Mouse (Mus musculus) right cerebral cortex, postnatal 25 days (tissue): Measurements from ENCODE around the gene Fgd3.
A peak's percentile ranks its signal among the peaks of the same experiment; 100 is the strongest.

ENCODE experiments used
- DNase-seq: peaks from one replicate; pipeline ENCODE4 v3.0.0; 2022

The Fgd3 gene

DNA sequence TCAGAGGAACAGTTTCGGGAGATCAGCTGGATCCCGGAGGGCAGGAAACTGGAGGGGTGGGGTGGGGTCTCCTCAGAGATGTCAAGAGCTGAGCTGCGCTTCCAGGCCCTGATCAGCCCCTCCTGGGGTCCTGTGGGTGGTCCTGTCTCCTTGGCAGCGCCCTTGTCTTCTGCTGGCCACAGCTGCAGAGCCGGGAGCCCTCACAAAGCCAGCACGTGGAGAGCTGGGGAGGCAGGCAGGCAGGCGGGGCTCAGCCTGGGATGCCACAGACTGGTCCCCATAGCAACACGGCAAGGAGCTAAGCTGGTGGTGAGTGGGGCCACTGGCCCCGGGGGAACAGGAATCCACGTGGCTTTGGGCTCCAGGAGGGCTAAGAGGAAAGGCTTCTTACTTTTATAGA lies at the start of gene Fgd3:
Gene Fgd3 (minus strand): TSS at position 272 of the 400 bp plus-strand sequence.
- DNase-seq: peak; percentile 60

DNA sequence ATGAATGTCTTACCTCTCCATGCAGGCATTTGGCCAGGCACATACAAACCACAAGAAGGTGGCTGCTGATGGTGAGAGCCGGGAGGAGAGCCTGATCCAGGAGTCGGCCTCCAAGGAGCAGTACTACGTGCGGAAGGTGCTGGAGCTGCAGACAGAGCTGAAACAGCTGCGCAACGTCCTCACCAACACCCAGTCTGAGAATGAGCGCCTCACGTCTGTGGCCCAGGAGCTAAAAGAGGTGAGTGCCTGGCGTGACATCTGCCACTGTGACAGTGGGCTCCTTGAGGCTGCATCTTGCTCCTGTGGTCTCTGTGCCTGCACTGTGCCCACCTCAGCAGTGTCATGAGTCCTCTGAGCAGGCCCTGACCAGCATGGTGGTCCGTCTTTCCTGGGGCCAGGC lies 49.3 kb upstream of the Fgd3 start:
- no peak for DNase-seq

- no peak for DNase-seq
Measured at GRCm38 (mm10) chr13:49367657-49368440, 47.7 kb upstream of the Fgd3 start.

DNA sequence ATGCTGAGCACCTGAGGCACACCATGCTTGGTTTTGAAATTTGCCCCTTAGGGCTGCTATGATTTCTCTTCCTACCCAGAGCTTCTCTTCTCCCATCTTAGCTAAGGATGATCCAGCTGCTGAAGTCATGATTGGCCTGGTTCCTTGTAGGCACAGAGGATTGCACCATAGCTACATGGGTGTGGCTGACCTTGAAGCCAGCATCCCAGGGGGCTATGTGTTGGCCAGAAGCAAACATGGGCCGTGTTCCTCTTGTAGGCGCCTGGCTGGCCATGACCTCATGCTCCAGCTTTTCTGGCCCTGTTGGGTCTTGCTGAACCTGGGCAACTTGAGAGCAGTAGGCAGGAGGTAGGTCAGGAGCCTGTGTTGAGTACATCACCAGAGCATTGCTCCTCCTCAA lies 44.6 kb upstream of the Fgd3 start:
- no peak for DNase-seq

DNA sequence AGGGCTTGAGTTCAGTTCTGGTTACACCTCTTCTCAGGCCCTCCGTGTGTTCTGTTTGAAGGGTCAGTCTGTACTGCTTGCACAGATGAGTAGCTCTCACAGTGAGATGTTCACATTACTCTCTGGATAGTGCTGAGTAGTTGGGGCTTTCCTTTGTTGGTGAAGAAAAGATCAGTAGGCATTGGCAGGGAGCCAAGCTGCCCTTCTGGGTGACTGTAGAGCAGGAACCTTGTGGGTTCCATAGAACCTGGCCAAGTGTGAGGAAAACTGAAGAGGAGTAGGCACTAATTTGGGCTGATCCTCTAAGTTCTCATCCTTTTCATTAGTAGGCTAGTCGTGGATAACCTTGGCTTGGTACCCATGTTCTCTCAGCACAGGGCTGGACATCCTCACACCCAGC lies 42.7 kb upstream of the Fgd3 start:
- no peak for DNase-seq

GRCm38 (mm10) chr13:49362364-49362763 lies 42.3 kb upstream of the Fgd3 start:
- no peak for DNase-seq

DNA sequence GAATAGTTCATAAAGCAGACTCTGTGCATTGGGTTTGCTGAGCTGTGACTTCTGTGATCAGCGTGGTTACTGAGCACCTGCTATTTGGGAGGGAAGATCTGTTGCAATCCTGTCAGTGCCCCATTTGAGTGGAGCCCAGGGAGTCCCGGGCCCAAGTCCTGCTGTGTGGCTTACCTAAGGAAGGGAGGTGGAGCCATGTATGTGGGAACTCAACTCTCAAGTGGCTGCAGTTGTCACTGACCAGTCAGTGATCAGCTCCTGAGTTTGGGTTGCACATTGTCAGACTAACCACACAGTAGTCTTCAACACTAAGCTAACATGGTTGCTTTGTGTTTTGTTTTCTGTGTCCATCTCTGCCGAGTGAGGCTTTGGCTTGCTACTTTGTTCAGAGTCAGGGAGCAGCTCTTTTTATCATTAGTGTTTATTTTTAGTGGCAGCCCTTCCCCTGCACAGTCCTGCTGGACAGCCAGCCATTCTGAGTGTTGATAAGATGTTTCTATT lies 40.8 kb upstream of the Fgd3 start:
- no peak for DNase-seq

GRCm38 (mm10) chr13:49358184-49358583 lies 38.1 kb upstream of the Fgd3 start:
- no peak for DNase-seq

- no peak for DNase-seq
Measured at GRCm38 (mm10) chr13:49357367-49358026, 37.4 kb upstream of the Fgd3 start.

DNA sequence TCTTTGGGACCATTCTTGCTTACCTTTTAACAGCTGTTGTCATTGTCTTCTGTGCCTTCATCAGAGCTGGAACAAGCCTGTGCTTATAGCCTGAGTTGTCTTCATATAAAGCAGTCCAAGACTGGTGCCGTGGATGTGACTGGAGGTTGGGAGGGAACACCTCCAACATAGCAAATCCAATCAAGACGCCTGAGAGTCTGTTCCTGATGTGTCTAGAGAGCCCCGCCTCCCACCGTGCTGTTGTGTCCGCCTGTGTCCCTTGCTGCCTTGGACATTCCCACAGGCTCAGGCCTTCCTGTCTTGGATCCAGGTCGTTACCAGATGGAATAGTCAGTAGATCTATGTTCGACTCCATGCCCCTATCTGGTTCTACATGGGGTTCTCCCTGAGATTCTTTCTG lies 36.0 kb upstream of the Fgd3 start:
- no peak for DNase-seq

DNA sequence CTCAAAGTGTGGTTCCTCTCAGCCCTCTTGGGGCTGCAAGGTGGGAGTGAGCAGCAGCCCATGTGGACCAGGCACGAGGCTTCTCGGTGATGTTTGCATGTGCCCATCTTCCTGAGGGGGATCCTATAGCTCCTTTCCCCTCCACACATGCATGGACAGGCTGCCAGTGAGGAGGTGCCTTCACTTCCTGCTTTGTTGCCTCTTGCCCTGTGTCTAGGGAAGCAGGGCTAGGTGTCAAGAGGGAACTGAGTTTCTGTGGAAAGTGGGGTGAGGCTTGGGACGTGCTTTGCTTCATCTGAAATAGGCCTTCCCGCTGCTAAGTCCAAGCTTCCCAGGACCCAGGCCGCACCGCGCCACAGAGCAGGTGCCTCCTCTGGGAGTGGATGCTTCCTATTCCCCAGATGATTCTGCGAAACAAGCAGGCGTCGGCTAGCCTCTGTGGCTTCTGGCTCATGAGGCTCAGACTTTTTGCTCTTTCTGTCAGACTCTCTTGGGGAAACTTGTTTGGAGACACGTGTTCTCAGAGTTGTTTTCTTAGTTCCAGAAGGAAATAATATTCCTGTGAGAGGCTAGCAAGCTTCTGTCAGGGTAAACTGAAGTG lies 35.5 kb upstream of the Fgd3 start:
- DNase-seq: no peak

- peak; percentile 40 for DNase-seq
Measured at GRCm38 (mm10) chr13:49353991-49354507, 33.9 kb upstream of the Fgd3 start.

DNA sequence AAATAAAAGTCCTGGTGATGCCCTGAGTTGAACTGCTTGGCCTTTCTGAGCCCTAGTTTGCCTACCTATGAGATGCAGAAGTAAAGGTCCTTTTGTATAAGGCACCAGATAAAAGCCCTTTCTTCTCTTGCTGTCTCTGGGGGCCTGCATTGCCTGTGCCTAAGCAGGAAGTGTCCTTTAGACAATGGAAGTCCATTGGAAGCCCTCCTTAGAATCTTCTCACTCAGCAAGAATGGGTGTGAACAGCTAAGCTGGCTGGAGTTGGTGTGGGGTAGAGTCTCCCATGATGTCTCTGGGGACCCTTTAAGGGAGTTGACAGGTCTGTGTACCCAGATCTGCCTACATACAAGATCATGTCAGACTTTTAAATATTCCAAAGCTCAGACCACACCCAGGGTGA lies 33.3 kb upstream of the Fgd3 start:
- DNase-seq: no peak

DNA sequence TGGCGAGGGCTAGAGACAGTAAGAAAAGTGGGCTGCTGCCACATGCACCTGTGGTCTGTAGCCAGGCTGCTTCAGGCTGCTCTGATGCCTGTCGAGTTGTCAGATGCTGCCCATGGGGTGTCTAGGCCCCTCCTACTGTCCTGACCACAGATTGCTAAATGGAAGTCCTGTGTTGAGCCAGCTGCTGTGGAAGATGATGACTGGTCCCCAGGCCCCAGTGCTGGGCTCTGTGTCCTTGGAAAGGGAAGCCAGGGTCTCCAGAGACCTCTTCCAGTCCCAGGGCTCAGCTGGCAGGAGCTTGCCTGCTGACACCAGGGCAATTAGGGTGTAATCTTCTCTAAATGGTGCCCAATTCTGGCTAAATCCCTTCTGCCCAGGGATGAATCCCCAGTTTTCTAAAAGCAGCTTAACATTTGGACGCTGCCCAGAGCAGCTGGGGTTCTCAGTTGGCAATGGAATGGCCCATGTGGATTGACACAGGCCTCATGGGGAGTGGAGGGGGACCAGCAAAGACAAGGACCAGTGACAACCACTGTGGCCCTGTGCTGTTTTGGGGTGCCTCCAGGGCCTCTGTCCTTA lies 32.6 kb upstream of the Fgd3 start:
- DNase-seq: no peak

DNA sequence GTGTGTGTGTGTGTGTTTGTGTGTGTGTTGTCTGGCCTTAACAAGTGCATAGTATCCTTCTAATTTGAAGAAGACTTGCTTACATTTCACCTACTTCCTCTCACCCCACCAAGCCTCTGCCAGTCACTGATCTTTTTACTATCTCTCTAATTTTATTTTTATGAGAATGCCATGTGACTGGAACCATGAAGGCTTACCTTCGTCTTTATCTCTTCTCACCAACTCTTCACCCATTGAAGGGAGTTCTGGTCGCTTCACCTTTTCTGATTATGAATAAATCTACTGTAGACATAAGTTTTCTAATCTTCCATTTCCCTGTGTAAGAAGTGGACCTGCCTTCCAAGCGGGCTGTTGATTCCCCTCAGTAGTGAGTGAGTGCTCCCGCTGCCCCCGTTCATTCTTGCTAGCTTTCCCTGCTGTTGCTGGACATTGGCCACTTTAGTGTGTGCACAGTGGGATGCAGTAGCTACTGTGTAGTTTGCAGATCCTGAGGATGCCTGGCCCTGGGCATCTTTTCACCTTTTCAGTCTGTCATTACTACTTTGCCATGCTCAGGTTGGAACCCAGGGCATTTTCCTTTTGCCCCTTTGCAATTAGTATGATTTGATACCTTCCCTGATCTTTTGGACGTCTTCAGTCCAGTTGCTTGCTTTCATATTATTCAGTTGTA lies 29.9 kb upstream of the Fgd3 start:
- no peak for DNase-seq

DNA sequence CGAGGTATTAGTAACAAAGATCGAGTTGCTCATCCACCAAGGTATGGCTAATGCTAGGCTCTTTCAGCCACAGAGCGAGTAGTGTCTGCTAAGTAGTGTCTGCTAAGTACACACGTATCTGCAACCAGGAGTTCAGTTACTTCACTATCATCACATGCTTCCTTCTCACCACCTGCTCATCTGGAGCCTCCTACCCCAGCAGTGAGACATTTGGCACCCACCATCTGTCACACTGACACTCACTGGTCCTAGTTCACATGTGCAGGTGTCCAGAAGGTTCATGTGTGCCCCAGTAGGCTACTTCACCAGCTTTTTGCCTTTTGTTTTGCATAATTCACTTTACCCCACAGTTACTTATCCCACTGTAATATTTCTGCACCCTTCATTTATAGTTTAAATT lies 29.2 kb upstream of the Fgd3 start:
- no peak for DNase-seq

GRCm38 (mm10) chr13:49348522-49348921 lies 28.4 kb upstream of the Fgd3 start:
- no peak for DNase-seq

DNA sequence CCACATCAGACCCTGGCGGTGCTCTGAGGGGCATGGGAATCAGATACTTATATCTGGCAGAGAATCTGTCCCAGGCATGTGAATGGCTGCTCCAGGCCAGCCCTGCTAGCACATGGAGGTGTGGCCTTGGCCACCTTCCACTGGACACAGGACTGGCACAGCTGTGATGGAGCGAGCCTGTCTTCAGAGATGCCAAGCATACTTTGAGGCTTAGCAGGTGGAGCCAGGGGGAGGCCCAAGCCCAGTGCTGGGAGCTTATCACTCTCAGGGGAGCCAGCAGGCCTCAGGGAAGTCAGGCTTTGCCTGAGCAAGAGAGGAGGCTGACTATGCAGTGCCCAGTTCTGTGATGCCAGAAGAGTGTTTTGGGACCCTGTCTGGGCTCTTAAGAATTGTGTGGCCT lies 25.4 kb upstream of the Fgd3 start:
- no peak for DNase-seq

DNA sequence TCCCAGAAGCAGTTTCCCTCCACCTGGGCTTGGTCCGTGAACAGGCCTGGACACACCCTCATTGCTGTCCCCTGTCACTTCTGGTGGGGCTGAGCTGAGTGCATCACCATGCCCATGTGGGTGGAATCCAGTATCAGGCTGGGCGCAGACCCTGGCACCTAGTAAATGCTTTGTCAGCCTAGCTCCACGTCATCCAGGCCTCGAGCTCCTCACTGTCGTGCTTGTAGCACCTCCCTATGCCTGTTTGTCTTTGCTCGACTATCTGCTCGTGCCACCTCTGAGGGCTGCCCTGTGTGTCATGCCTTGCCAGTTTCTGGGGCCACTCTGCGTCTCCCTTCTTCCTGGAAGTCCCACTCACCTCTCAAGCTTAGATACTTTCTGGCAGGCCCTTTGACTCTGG lies 24.5 kb upstream of the Fgd3 start:
- DNase-seq: no peak

DNA sequence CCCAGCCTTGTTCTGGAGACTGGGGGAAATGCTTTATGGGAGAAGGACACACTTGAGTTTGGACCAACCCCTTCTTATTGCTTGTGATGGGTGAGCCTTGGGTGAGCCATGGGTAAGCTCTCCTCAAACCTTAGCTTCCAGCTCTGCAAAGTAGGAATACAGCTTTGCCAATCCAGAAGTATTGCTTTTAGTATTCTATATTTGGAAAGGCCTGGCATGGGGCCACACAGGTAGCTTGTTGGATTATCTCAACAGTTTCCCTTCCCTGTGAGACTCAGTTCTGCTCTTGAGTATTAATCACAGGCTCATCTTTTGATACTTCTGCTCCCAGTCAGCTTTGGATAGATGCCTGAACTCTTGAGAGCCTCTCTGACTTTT lies 22.6 kb upstream of the Fgd3 start:
- DNase-seq: no peak

DNA sequence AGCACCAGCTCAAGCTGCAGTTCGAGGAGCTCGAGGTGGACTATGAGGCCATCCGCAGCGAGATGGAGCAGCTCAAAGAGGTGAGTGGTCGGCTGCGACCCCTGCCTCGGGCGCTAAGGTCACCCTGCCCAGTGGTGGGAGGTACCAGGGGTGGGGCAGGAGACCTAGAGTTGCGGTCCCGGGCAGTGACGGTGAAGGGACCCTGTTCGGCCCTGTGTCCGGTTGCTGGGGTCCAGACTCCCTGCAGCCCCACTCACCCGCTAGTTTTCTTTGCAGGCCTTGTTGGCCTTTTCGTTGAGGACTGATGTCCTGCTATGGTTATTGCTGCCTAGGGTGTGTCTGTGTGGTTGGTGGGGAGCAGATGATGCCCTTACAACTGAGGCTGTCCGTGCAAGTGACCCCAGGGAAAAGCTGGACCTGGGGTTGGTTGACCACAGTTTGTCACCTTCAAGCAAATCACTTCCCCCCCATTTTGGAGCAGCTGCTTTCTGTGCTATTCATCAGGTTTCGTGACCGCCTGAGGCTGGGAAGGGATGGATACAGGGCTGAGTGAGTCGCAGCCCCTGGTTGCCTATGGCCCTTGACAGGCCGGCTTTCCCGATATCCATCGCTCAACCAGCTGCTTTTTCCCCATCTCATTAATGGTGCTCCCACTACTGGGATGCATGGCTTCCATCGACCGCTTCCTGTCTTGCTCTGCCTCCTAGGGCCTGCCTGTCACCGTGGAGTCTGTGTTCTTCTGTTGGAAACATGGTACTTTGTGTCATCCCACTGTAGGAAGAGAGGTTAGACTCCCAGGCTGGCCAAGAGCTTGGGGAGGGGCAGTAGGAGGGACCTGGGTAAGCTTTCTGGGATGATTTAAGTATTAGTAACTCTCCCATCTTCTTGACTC lies 22.0 kb upstream of the Fgd3 start:
- no peak for DNase-seq
